Mouse (Mus musculus): ENCODE data around the gene Mlx.
A peak's percentile ranks its signal among the peaks of the same experiment; 100 is the strongest.
"Not testable (repeated sequence)": the region's sequence is repeated elsewhere in the genome, so short reads cannot be mapped to it uniquely, and the experiment has no call there.

The Mlx gene

DNA sequence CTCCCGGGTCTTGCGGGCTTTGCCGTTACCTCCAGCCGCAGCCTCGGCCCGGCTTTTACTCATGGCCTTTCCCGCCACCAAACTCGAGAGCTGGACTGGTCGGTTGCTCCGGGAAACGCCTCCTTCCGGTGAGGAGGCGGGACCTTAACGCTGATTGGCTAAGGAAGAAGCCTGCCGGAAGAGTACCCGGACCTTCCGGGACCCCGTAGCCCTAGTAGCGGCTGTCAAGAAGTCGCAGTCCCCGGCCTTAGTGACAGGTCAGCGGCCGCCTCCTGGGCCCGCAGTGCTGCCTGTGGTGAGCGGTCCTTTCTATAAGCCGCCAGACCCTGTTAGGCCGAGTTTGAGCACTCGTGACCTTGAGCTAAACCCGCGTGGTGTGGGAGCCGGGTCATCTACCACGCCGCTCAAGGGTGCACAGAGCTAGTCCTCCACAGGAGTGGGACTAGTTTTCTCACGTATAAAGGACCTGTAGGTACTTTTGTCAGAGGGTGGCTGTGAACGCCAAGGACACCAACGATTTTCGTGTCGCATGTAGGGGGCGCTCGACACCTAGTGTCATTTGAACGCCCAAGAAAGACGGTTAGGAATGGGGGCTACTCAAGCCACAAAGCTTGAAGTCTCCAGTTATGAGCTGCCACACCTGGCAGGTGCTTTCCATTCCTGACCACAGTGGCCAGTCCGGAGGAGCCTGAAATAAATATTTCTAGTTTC lies 8.4 kb downstream of the Mlx start, which contains the start of gene Psmc3ip:
Gene Psmc3ip (minus strand): TSS at position 123 of the 711 bp plus-strand sequence.
- DNase-seq (ENCODE audit: low read depth, low spot score), result peak; percentile 89

DNA sequence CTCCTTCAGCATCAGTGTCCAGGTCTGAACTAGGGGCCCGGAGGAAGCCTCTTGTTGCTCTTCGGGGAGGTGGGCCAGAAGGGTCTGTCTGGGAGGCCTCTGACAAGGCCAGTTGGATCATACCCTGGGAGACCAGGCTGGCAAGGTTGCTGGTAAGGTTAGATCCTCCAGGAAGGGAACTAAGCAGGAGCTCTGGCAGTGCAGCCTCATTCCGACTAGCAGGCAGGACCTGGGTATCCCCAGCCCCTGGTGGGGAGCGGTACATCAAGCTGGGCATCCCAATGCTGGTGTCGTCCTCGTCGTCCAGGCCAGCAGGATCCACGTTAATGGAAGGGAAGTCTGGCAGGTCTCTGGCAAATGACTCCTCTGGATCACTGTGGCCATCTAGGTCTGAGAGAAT lies 11.2 kb downstream of the Mlx start:
- no peak for DNase-seq (ENCODE audit: low read depth, low spot score)

DNA sequence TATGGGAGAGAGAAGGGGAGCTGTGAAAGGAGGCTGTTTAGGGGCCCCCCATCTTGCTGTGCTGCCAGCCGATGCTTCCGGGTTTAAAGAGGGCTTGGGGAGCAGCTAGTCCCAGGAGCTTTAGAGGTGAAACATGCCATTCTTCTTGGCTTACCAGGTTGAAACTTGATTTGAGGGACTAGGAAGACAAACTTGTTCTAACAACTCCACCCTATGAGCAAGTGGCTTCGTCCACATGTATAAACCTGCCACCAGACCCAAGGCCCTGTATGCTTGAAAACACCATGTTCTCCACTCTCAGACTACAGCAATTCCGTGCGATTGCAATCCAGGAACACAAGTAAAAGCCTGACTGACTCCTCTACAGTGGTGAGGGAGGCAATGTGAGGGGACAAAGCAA lies 15.9 kb downstream of the Mlx start:
- no peak for DNase-seq (ENCODE audit: low read depth, low spot score)

DNA sequence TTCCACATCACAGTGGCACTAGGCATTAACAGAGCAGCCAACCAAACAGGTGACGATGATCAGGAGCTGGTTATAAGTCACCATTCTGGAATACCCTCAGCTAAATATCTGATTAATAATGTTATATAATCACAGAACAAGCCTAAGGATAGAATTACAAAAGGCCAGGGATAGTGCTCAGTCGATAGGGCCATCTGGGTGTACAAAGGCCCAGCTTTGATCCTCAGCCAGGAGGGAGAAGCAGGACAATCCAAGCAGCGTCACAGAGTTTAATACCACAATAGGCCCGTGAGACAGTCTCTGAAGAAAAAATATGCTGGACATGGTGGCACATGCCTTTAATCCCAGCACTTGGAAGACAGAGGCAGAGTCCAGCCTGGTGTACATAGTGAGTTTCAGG lies 22.3 kb downstream of the Mlx start:
- no peak for DNase-seq (ENCODE audit: low read depth, low spot score)

DNA sequence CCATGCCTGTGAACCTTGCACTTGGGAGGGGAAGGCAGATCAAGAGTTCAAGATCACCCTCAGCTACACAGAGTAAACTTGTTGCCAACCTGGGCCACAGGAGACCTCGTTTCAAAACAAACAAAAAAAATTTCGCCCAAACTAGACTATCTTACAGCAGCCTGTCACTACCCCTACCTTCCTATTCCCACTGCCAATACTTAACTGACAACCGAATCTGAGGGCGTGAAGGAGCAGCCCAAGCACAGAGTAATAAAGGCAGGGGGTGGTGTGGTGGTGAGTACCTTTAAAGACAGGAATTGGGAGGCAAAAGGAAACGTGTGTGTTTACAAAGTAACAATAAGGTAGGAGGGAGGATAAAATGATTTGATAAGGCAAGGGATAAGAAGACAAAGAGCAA lies 23.6 kb downstream of the Mlx start:
- no peak for DNase-seq (ENCODE audit: low read depth, low spot score)

DNA sequence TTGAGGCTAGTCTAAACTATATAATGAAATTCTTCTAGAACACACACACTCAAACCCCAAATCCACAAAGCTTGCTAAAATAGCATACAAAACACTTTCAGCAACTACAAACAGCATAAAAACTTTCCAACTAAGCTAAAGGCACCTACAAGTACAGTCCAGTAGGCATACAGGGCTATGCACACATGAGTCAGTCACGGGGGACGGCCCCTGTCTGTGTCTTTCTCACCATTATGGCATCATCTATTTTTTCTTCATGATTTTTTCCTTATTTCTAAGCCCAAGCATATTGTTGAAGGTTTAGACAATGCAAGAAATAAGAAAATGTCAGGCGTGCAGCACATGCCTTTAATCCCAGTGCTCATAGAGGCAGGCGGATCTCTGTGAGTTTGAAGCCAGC lies 24.1 kb downstream of the Mlx start:
- DNase-seq (ENCODE audit: low read depth, low spot score), result no peak

DNA sequence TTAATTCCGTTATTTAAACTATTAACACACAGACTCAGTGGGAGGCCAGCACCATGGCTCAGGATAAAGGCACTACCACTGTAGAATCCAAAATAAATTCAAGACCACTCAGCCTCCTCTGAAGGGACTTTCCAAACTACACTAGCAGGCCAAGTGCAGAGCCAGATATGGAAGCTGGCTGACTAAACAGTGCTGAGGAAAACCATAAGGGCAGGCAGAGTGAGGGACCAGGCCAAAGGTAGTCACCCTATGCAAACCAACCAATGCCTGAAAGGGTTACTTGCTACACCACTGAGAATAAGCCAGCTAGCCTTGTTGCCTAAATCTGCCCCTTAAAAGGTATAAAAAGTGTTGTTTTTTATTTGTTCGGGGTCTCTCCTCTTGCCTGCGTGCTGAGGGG lies 25.1 kb downstream of the Mlx start:
- DNase-seq (ENCODE audit: low read depth, low spot score), result no peak

DNA sequence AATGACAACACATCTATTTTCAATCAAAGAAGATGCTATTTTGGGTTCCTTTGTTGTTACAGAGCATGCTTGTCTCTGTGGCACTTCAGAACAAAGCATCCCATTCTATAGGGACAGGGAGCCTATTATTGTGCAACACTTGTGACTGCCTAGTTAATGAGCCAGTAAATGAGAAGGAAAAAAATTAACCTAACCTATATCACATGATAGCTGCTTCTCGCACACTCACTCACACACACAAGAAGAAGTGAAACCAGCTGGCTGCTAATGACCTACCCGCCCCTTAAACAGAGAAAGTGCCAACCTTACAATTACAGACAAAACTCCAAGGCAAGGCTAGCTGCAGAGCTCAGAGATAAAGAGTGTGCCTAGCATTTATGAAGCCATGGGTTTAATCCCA lies 28.5 kb downstream of the Mlx start:
- DNase-seq (ENCODE audit: low read depth, low spot score), result no peak

DNA sequence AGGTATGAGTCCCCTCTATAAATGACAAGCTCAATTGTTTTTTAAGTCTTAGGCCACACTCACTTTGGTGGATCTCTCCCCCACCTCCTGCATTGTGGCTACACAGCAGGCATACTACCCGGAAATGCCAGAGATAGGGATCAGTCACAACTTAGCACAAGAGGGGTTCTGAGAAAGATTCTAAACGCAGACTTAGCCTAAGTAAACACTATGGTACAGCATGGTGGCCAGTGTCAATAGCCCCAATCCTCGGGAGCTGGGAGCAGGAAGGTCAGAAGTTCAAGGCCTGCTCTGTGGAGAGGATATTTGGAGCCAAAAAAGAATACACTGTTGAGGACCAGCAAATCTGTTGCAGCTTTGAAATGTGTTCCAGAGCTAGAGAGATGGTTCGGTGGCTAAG lies 31.0 kb downstream of the Mlx start:
- DNase-seq (ENCODE audit: low read depth, low spot score), result no peak

DNA sequence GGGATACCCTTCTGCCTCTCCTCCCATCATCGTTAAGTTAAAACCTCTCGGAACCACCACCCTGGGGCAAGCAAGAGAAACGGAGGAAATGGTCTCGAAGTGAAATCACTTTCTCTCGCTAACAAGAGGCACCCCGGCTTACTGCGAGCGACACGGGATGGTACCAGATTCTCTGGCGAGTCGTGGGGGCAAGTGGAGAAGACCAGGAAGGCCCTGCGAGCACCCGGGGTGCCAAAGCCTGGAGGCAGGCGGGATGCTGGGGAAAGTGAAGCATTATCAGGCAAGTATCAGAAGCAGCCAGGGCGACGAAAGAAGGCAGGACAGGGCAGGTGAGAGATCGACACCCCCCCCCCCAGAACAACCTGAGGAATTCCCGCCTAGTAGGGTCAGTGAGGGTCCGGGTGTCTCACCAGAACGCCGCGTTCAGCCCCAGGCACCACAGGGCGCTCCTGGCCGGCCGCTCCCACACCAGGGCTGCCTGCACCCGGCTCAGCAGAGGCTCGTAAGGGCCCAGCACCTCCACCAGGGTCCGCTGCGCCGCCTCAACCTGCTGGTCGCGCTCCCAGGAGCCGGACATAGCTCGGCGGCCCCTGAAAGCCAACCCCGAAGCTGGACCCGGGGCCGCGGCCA lies 32.2 kb downstream of the Mlx start:
- DNase-seq (ENCODE audit: low read depth, low spot score), result no peak

DNA sequence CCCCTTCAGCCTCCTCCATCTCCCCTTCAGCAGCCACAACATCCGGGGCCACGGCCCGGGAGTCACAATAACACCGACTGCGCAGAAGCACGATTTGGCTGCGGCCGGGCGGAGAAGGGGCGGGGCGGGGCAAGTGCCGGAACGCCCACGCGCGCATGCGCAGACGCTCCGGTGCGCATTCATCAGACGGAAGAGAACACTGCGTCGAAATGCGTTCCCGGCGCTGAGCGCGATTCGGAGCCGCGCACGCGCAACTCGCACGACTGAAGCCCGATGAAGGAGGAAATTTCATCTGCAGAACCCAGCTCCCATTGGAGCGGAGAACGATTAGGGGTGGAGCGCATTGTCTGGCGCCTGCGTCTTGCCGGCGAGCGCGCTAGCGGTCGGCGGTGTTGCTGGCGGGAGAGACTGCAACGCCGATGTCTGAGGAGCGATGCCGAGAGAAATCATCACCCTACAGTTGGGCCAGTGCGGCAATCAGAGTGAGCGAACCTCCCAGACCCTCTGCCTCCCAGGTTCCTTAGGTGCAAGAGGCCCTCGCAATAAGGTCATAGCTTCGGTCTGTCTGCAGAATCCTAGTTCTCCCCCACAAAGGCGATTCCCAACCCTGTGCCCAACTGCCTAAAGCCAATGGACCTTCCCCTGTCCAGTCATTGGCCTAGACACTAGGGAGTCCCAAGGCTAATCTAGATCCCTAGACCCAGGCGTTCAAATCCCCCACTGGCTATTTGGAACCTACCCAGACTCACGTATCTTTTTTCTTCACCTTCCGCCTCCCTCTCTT lies 32.9 kb downstream of the Mlx start, which contains the start of the genes Retreg3 and Tubg1:
Gene Retreg3 (minus strand): TSS at position 133 of the 784 bp plus-strand sequence.
Gene Tubg1 (plus strand): TSS at position 178 of the 784 bp plus-strand sequence.
- peak; percentile 98 for DNase-seq (ENCODE audit: low read depth, low spot score)

DNA sequence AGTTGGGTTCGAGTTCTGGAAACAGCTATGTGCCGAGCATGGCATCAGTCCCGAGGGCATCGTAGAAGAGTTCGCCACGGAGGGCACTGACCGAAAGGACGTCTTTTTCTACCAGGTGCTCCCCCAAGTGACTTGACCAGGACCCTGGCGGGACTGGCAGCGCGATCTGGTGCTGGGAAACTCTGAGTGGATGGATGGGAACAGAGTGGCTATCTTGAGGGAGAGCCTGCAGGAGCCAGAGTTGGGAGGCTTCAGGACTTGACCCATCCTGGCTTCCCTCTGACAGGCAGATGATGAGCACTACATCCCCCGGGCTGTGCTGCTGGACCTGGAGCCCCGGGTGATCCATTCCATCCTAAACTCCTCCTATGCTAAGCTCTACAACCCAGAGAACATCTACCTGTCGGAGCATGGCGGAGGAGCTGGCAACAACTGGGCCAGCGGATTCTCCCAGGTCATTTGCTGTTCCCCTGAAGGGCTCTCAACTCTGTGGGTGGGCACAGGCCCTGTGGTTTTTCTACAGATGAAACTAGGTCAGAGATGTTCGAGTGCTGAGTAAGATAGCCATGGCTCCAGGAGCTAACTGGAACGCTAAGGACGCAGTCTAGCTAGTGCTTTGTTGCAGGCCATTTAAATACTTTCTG lies 33.6 kb downstream of the Mlx start:
- DNase-seq (ENCODE audit: low read depth, low spot score), result no peak

DNA sequence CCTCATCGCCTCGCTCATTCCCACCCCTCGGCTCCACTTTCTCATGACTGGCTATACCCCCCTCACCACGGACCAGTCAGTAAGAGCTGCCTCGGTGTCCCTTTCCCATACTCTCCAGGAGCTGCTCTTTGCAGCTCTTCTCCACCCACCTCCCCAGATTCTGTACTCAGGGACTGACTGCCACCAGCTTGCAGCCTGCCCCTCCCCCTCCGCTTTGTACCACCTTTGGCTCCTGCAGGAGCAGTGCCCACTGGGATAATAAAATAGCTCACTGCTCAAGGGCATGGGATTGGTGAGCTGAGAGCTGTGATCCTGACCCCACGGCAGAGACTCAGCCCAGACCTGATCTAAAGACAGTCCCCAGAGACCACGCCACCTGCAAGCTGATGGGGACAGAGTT lies 37.4 kb downstream of the Mlx start:
- DNase-seq (ENCODE audit: low read depth, low spot score), result not testable (repeated sequence)

DNA sequence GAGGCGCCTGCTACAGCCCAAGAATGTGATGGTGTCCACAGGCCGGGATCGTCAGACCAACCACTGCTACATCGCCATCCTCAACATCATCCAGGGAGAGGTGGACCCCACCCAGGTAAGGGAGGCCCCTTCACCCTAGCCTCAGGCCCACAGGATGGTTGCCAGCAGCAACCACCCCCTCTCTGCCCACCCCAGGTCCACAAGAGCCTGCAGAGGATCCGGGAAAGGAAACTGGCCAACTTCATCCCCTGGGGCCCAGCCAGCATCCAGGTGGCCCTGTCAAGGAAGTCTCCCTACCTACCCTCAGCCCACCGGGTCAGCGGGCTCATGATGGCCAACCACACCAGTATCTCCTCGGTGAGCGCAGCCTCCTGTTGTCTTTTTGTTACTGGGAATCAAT lies 37.9 kb downstream of the Mlx start:
- DNase-seq (ENCODE audit: low read depth, low spot score), result not testable (repeated sequence)

DNA sequence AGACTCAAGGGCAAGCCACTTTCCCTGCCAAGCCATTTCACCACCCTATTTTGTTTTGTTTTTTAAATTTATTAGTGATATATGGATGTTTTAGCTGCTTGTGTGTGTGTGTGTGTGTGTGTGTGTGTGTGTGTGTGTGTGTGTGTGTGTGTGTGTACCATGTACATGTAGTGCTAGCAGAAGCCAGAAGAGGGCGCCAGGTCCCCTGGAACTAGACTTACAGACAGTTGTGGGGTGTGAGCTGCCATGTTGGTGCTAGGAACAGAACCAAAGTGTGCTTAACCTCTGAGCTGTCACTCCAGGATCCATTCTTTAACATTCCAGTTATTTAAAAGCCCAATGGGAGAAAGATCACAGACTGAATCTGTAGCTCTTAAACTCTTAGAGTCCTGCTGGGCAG lies 40.0 kb downstream of the Mlx start:
- DNase-seq (ENCODE audit: low read depth, low spot score), result no peak

DNA sequence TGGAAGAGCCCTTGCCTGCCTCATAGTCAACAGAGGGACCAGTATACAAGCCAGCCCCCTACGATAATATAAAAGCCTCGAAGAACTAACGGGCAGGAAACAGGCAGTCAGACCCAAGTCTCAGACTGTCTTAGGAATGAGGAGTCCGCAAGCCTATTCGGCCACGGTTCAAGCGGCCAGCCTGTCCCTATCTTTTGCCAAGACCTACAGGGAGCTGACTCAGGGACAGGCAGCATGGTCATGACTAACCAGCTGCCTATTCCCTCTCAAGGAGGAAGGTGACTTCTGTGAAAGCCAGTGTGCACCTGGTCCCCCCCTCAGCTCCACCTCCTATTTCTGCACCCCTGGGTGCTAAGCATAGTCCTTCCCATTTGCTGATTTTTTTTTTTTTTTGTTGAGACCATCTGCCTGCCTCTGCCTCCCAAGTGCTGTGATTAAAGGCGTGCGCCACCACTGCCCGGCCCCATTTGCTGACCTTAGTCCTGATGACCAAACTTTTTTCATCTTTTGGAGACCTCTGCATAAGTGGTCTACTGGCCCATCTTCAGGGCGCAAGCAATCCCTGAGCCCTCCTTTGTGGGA lies 42.0 kb downstream of the Mlx start:
- DNase-seq (ENCODE audit: low read depth, low spot score), result no peak

DNA sequence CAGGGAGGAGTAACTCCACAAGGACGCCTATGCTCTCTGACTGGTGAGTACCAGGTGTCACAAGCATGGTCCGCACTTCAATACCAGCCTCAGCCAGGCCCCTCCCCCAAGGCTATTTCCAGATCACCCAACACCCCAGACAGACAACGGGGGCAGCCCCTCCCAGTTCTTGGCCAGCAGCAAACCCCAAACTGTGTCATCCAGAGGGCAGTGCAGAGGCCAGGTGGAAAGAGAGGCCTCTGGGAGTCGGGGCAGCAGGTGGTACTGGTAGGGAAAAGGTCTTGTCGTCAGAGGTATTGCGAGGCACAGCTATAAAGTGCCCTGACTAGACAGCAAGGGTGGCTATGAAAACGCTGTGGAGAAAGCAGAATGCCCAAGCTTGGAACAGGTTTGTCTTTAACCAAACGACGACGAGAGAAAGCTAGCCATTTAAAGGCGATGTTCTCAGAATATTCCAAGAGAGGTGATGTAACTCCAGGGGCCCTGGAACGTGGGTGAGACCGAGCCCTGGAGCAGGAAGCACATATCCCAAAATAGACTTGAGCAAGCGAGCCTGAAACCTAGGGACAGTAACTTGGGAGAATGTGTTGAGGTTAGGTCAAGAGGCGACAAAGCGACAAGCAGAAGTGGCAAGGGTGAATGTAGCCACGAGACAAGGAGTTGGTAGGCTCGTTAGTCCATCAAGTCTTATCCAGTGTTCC lies 43.1 kb downstream of the Mlx start:
- no peak for DNase-seq (ENCODE audit: low read depth, low spot score)

DNA sequence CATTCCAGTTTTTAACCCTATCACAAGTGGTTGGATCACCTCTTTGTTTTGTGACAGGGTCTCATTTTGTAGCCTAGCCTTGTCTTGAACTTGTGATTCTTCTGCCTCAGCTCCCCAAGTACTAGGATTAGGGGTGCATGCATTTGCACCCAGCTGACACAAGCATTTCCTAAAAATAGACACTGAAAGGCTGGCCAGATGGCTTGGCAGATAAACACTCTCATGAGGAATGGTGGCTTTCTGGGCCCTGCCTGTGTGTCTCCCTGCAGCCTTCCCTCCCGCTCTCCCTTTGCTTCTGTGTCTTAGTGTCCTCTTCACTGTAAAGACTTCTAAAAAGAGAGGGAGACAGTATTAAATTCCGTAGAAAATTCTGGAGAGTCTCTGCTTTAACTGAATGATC lies 44.1 kb downstream of the Mlx start:
- DNase-seq (ENCODE audit: low read depth, low spot score), result no peak

DNA sequence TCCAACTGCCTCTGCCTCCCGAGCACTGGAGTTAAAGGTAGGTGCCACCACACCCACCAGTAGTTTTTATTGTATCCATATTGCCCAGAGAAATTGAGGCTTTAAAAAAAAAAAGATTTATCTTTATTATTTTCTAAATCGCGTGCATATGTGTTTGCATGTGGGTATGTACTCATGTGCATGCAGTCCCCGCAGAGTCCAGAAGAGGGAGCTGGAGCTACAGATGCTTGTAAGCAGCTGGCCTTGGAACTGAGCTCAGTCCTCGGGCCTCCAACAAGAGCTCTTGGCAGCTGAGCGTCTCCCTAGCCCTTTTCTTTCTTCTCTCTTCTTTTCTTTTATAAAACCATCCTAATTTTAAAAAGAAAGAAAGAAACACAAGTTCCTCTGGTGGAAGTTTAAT lies 44.6 kb downstream of the Mlx start:
- DNase-seq (ENCODE audit: low read depth, low spot score), result no peak

DNA sequence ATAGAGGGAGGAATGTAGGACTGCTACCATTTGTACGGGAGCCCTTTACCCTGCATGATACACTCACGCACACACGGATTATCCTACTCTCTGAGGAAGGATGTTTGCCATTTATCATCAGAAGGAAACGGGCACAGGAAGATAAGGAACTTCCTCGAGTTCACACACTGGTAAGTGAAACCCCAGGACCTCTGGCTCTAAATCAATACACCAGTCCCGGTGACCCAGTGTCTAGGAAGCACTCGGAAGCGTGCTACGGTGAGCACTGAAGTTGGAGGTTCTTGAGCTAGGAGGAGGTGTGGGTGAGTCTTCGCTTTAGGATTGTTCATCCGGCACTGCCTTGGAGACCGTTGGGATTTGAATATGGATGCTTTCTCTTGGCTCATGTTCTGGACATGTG lies 46.0 kb downstream of the Mlx start:
- no peak for DNase-seq (ENCODE audit: low read depth, low spot score)

DNA sequence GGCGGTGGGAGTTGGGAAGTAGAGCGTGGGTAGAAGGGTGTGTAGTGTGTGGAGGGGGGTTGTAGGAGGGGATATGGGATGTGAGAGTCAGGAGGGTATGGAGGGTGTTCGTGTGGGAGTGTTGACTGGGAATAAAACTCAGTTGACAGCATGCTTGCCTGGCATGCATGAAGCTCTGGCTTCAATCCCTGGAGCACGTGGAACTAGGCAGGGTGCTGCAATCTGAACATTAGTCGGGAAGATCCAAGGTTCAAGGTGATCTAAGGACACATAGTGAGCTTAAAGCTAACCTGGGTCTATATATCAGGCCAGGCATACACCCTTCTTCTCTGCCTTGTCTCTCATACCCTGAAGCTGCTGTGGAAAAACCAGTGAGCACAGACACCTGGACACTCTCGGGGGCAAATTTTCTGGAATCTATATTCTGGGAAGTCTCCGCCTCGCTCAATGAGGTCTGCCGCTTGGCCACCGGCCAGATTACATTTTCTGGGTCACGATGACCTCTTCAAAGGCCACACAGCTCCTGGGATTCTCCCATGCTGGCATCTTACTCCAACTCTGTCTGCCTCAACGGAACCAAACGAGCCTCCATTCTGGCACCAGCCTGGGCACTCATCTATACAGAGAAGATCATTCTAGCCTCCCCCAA lies 47.3 kb downstream of the Mlx start:
- no peak for DNase-seq (ENCODE audit: low read depth, low spot score)
